Mouse (Mus musculus): ENCODE measurements around the gene Enpp7.

Enpp7 gene

GRCm38 (mm10) chr11:118997182-118997581, 9.2 kb downstream of the Enpp7 start:
- no peak for DNase-seq (ENCODE audit: low spot score)

- peak; percentile 88 for DNase-seq (ENCODE audit: low spot score)
These were observed 10.7 kb downstream of the Enpp7 start for GRCm38 (mm10) chr11:118998540-118999265.

- peak; percentile 79 for DNase-seq (ENCODE audit: low spot score)
These were observed 11.4 kb downstream of the Enpp7 start for GRCm38 (mm10) chr11:118999361-118999804.

- no peak for DNase-seq (ENCODE audit: low spot score)
These were observed 12.9 kb downstream of the Enpp7 start for GRCm38 (mm10) chr11:119000877-119001276.

GRCm38 (mm10) chr11:119001493-119002128, 13.6 kb downstream of the Enpp7 start:
- DNase-seq (ENCODE audit: low spot score): no peak

- DNase-seq (ENCODE audit: low spot score): no peak
These were observed 17.7 kb downstream of the Enpp7 start for GRCm38 (mm10) chr11:119005547-119006275.

- DNase-seq (ENCODE audit: low spot score): no peak
These were observed 18.5 kb downstream of the Enpp7 start for GRCm38 (mm10) chr11:119006462-119006861.

- peak; percentile 57 for DNase-seq (ENCODE audit: low spot score)
These were observed 19.8 kb downstream of the Enpp7 start for GRCm38 (mm10) chr11:119007461-119008456.

GRCm38 (mm10) chr11:119014455-119014854, 26.5 kb downstream of the Enpp7 start:
- DNase-seq (ENCODE audit: low spot score): no peak

- peak; percentile 55 for DNase-seq (ENCODE audit: low spot score)
These were observed 29.5 kb downstream of the Enpp7 start for GRCm38 (mm10) chr11:119017506-119017905.

GRCm38 (mm10) chr11:119021180-119021579, 33.2 kb downstream of the Enpp7 start:
- DNase-seq (ENCODE audit: low spot score): no peak

GRCm38 (mm10) chr11:119022068-119022894, 34.3 kb downstream of the Enpp7 start:
- DNase-seq (ENCODE audit: low spot score): peak; percentile 33

- DNase-seq (ENCODE audit: low spot score): peak; percentile 89
These were observed 35.1 kb downstream of the Enpp7 start, which contains the start of gene Cbx2 for GRCm38 (mm10) chr11:119022895-119023615. Cbx2 (plus strand) TSS chr11:119022962.

GRCm38 (mm10) chr11:119023616-119023980, 35.6 kb downstream of the Enpp7 start:
- DNase-seq (ENCODE audit: low spot score): no peak

- peak; percentile 12 for DNase-seq (ENCODE audit: low spot score)
These were observed 36.3 kb downstream of the Enpp7 start for GRCm38 (mm10) chr11:119024260-119024659.

GRCm38 (mm10) chr11:119026203-119026602, 38.2 kb downstream of the Enpp7 start:
- no peak for DNase-seq (ENCODE audit: low spot score)

GRCm38 (mm10) chr11:119033874-119034558, 46.0 kb downstream of the Enpp7 start:
- peak; percentile 94 for DNase-seq (ENCODE audit: low spot score)

GRCm38 (mm10) chr11:119034635-119035034, 46.6 kb downstream of the Enpp7 start:
- DNase-seq (ENCODE audit: low spot score): no peak

GRCm38 (mm10) chr11:119035094-119035685, 47.2 kb downstream of the Enpp7 start:
- no peak for DNase-seq (ENCODE audit: low spot score)

All from embryo, embryonic 10 days (tissue).